Mouse (Mus musculus) CH12.LX (cell line): Measurements from ENCODE around the gene Fnbp1. TPM values are rescaled to one million over a fixed set of nuclear protein-coding genes. Genes with fewer than 3 reads are reported as not detected.
A peak's percentile ranks its signal among the peaks of the same experiment; 100 is the strongest.

ENCODE experiments used
- DNase-seq: peaks from one replicate; pipeline ENCODE4 v3.0.0-alpha.2; 2013; ENCODE audit errors: extremely low read depth
- H3K27ac ChIP-seq: 2 replicates; pipeline ENCODE4 v1.5.1; 2012; ENCODE audit warnings: low read depth, mild to moderate bottlenecking, control low read depth, moderate library complexity; ENCODE audit not compliant: insufficient read depth
- H3K27me3 ChIP-seq: replicated peaks from 2 replicates; pipeline ENCODE3; 2012; ENCODE audit warnings: inconsistent platforms
- H3K36me3 ChIP-seq, 2 experiments: replicated peaks in 1 of 2; 2 replicates each; pipeline versions ENCODE3 to v1.6.1; 2012; ENCODE audit warnings: inconsistent platforms in 1 of 2, low read length in 1 of 2, mild to moderate bottlenecking in 1 of 2, mixed read lengths in 1 of 2, moderate library complexity in 1 of 2; ENCODE audit not compliant: control insufficient read depth in 1 of 2, insufficient read depth in 1 of 2
- H3K4me1 ChIP-seq, 2 experiments: 2 replicates each; pipeline ENCODE4 v1.6.1; 2012; ENCODE audit warnings: inconsistent platforms in 1 of 2, moderate library complexity in 1 of 2; ENCODE audit not compliant: insufficient read depth in 2 of 2, control insufficient read depth in 1 of 2
- H3K4me2 ChIP-seq: 2 replicates; pipeline ENCODE4 v1.6.1; 2012; ENCODE audit warnings: low read depth, mild to moderate bottlenecking, control low read depth; ENCODE audit not compliant: poor library complexity, insufficient read depth, severe bottlenecking
- H3K4me3 ChIP-seq, 3 experiments: fragments of 150-350 bp in 1 of 3; sonication (generic) in 1 of 3; replicated peaks in 1 of 3; 2 replicates each; pipeline versions ENCODE3 to v1.5.1; 2011 to 2012; ENCODE audit warnings: low read depth in 2 of 3, low read length in 2 of 3, mild to moderate bottlenecking in 2 of 3, moderate library complexity in 2 of 3, control low read depth in 1 of 3, improper control_type of control experiment in 1 of 3, inconsistent platforms in 1 of 3, mixed read lengths in 1 of 3; ENCODE audit not compliant: poor library complexity in 1 of 3
- H3K79me2 ChIP-seq: replicated peaks from 2 replicates; pipeline ENCODE4 v1.6.1; 2012; ENCODE audit warnings: mild to moderate bottlenecking, moderate library complexity; ENCODE audit not compliant: control insufficient read depth, poor library complexity, insufficient read depth, severe bottlenecking; ENCODE audit errors: extremely low read depth
- H3K9ac ChIP-seq: 2 replicates; pipeline ENCODE4 v1.6.1; 2012; ENCODE audit warnings: low read depth, mild to moderate bottlenecking, control low read depth, moderate library complexity; ENCODE audit not compliant: insufficient read depth
- H3K9me3 ChIP-seq: replicated peaks from 2 replicates; pipeline ENCODE3; 2012; ENCODE audit warnings: low read length, inconsistent platforms, mixed read lengths
- BHLHE40 ChIP-seq: IDR thresholded peaks from 2 replicates; pipeline ENCODE4 v1.6.1; 2011; ENCODE audit warnings: mild to moderate bottlenecking, low read depth, low read length, improper control_type of control experiment
- CHD2 ChIP-seq: IDR thresholded peaks from 2 replicates; pipeline ENCODE4 v1.6.1; 2011; ENCODE audit warnings: low read length, improper control_type of control experiment
- CTCF ChIP-seq, 2 experiments: IDR thresholded peaks in 1 of 2; conservative IDR thresholded peaks in 1 of 2; 2 replicates each; pipeline ENCODE4 v1.5.1; 2011 to 2012; ENCODE audit warnings: low read depth in 2 of 2, low read length in 2 of 2, improper control_type of control experiment in 1 of 2, inconsistent platforms in 1 of 2, mild to moderate bottlenecking in 1 of 2, moderate library complexity in 1 of 2
- E2F4 ChIP-seq: IDR thresholded peaks from 2 replicates; pipeline ENCODE4 v1.6.1; 2011; ENCODE audit warnings: low read depth, low read length, improper control_type of control experiment; ENCODE audit not compliant: insufficient replicate concordance
- ELF1 ChIP-seq: IDR thresholded peaks from 2 replicates; pipeline ENCODE4 v1.6.1; 2014; ENCODE audit warnings: low read depth, mild to moderate bottlenecking, inconsistent platforms, low read length, improper control_type of control experiment
- EP300 ChIP-seq: IDR thresholded peaks from 2 replicates; pipeline ENCODE4 v1.6.1; 2011; ENCODE audit warnings: low read length, improper control_type of control experiment
- ETS1 ChIP-seq: conservative IDR thresholded peaks from 2 replicates; pipeline ENCODE4 v1.6.1; 2012; ENCODE audit warnings: low read depth, mild to moderate bottlenecking, inconsistent platforms, low read length, improper control_type of control experiment, moderate library complexity
- GABPA ChIP-seq: IDR thresholded peaks from 2 replicates; pipeline ENCODE4 v1.6.1; 2012; ENCODE audit warnings: low read depth, low read length, improper control_type of control experiment, inconsistent platforms; ENCODE audit not compliant: insufficient replicate concordance
- HCFC1 ChIP-seq: IDR thresholded peaks from 2 replicates; pipeline ENCODE4 v1.6.1; 2012; ENCODE audit warnings: low read depth, mild to moderate bottlenecking, inconsistent platforms, low read length, improper control_type of control experiment
- IRF4 ChIP-seq: IDR thresholded peaks from 2 replicates; pipeline ENCODE4 v1.6.1; 2014; ENCODE audit warnings: low read depth, mild to moderate bottlenecking, inconsistent platforms, low read length, improper control_type of control experiment
- JUN ChIP-seq: IDR thresholded peaks from 2 replicates; pipeline ENCODE4 v1.6.1; 2011; ENCODE audit warnings: low read depth, mild to moderate bottlenecking, low read length, improper control_type of control experiment, moderate library complexity; ENCODE audit not compliant: insufficient read depth
- JUND ChIP-seq: conservative IDR thresholded peaks from 2 replicates; pipeline ENCODE4 v1.6.1; 2011; ENCODE audit warnings: low read depth, low read length, improper control_type of control experiment
- KAT2A ChIP-seq: IDR thresholded peaks from 2 replicates; pipeline ENCODE4 v1.6.1; 2012; ENCODE audit warnings: low read length, improper control_type of control experiment, inconsistent platforms; ENCODE audit not compliant: insufficient replicate concordance
- MAFK ChIP-seq: IDR thresholded peaks from 2 replicates; pipeline ENCODE4 v1.6.1; 2011; ENCODE audit warnings: low read length, improper control_type of control experiment; ENCODE audit not compliant: insufficient replicate concordance
- MAX ChIP-seq: IDR thresholded peaks from 2 replicates; pipeline ENCODE4 v1.6.1; 2011; ENCODE audit warnings: low read length, improper control_type of control experiment
- MAZ ChIP-seq: IDR thresholded peaks from 2 replicates; pipeline ENCODE4 v1.6.1; 2012; ENCODE audit warnings: low read depth, mild to moderate bottlenecking, inconsistent platforms, low read length, improper control_type of control experiment, moderate library complexity
- MEF2A ChIP-seq: IDR thresholded peaks from 2 replicates; pipeline ENCODE4 v1.6.1; 2014; ENCODE audit warnings: low read depth, mild to moderate bottlenecking, inconsistent platforms, low read length, improper control_type of control experiment, borderline replicate concordance
- MXI1 ChIP-seq: IDR thresholded peaks from 2 replicates; pipeline ENCODE4 v1.6.1; 2011; ENCODE audit warnings: mild to moderate bottlenecking, low read depth, low read length, improper control_type of control experiment
- MYC ChIP-seq: IDR thresholded peaks from 2 replicates; pipeline ENCODE4 v1.6.1; 2011; ENCODE audit warnings: low read depth, mild to moderate bottlenecking, improper control_type of control experiment, low read length
- NRF1 ChIP-seq: IDR thresholded peaks from 2 replicates; pipeline ENCODE4 v1.6.1; 2014; ENCODE audit warnings: low read depth, mild to moderate bottlenecking, inconsistent platforms, low read length, improper control_type of control experiment, moderate library complexity
- POLR2A ChIP-seq: IDR thresholded peaks from 2 replicates; pipeline ENCODE4 v1.6.1; 2011; ENCODE audit warnings: low read depth, mild to moderate bottlenecking, improper control_type of control experiment, low read length
- POLR2AphosphoS2 ChIP-seq: IDR thresholded peaks from 2 replicates; pipeline ENCODE4 v1.6.1; 2011; ENCODE audit warnings: low read depth, low read length, improper control_type of control experiment
- RCOR1 ChIP-seq: conservative IDR thresholded peaks from 2 replicates; pipeline ENCODE4 v1.6.1; 2012; ENCODE audit warnings: low read depth, mild to moderate bottlenecking, inconsistent platforms, low read length, improper control_type of control experiment
- SIN3A ChIP-seq: IDR thresholded peaks from 2 replicates; pipeline ENCODE4 v1.6.1; 2012; ENCODE audit warnings: low read length, improper control_type of control experiment, inconsistent platforms
- SMC3 ChIP-seq: IDR thresholded peaks from 2 replicates; pipeline ENCODE4 v1.6.1; 2011; ENCODE audit warnings: low read depth, low read length, improper control_type of control experiment
- TCF12 ChIP-seq: IDR thresholded peaks from 2 replicates; pipeline ENCODE4 v1.6.1; 2014; ENCODE audit warnings: low read depth, mild to moderate bottlenecking, inconsistent platforms, low read length, improper control_type of control experiment
- USF1 ChIP-seq: IDR thresholded peaks from 2 replicates; pipeline ENCODE4 v1.6.1; 2014; ENCODE audit warnings: low read depth, mild to moderate bottlenecking, inconsistent platforms, low read length, improper control_type of control experiment
- USF2 ChIP-seq: conservative IDR thresholded peaks from 2 replicates; pipeline ENCODE4 v1.6.1; 2011; ENCODE audit warnings: low read depth, low read length, improper control_type of control experiment
- ZC3H11A ChIP-seq: IDR thresholded peaks from 2 replicates; pipeline ENCODE4 v1.6.1; 2012; ENCODE audit warnings: low read depth, mild to moderate bottlenecking, inconsistent platforms, low read length, improper control_type of control experiment
- ZKSCAN1 ChIP-seq: IDR thresholded peaks from 2 replicates; pipeline ENCODE4 v1.6.1; 2012; ENCODE audit warnings: low read depth, inconsistent platforms, low read length, improper control_type of control experiment, borderline replicate concordance
- ZNF384 ChIP-seq: IDR thresholded peaks from 2 replicates; pipeline ENCODE4 v1.6.1; 2012; ENCODE audit warnings: low read depth, low read length, improper control_type of control experiment, inconsistent platforms
- dilution Hi-C: fragments of 300-500 bp; cut with MboI; formaldehyde crosslinking; loops from 2 replicates; pipeline ENCODE4 v1.14.3; 2020; ENCODE audit warnings: low sequenced_read_pairs; ENCODE audit not compliant: extremely low pct_unique_long_range_greater_than_20kb, extremely low pct_ligation_motif_present
- in situ Hi-C: fragments of 300-500 bp; cut with MboI; formaldehyde crosslinking; loops from 3 replicates; pipeline ENCODE4 v1.14.3; 2019; ENCODE audit warnings: low sequenced_read_pairs, low pct_ligation_motif_present, low pct_unique_long_range_greater_than_20kb, mixed read lengths
- polyA plus RNA-seq: library from polyadenylated mRNA; unstranded; fragments of >175 nt; gene quantifications from 2 replicates; pipeline ENCODE4 v1.2.1, GENCODE M21; 2012; ENCODE audit warnings: low read depth; ENCODE audit not compliant: insufficient read length
- total RNA-seq, 2 experiments: library from RNA; depleted of rRNA; stranded (reverse); fragments of 300-350 nt in 1 of 2; fragments of >200 nt in 1 of 2; gene quantifications; 2 replicates each; pipeline ENCODE4 v1.2.3; 2012 to 2014

Fnbp1 gene
- total and polyA plus RNA-seq, 3 experiments, result 29.6 to 133 (median 50.5) TPM

- dilution Hi-C loops, result no loop called here
- H3K36me3 ChIP-seq, result peaks cover 0 to 10% of the 10 kb centered on the region in 2 experiments
- peak overlapping the region; percentile 78 for H3K4me2 ChIP-seq
- peaks cover 64% of the 10 kb centered on the region for H3K79me2 ChIP-seq
- H3K27ac ChIP-seq, result peak overlapping the region; percentile 75
- DNase-seq, result no peak
- H3K4me1 ChIP-seq, result peaks cover 9 to 48% of the 10 kb centered on the region in 2 experiments
- TF ChIP-seq SIN3A, result peak; percentile 73; the same call in 1 of the 2 replicates
- no peak for TF ChIP-seq IRF4
- H3K9me3 ChIP-seq, result no peaks in the 10 kb centered on the region
- H3K27me3 ChIP-seq, result no peaks in the 10 kb centered on the region
- peak overlapping the region; percentile 74 to 97 (median 86) for H3K4me3 ChIP-seq
- peak overlapping the region; percentile 91 for H3K9ac ChIP-seq
- in situ Hi-C loops, result loop anchor here (10.0 kb wide), 1 partner anchor 115 kb away; no protein-coding TSS in a partner anchor
Measured at GRCm38 (mm10) chr2:31139991-31140771, 1.6 kb downstream of the Fnbp1 start.

- Histone ChIP-seq H3K4me3 (peak overlapping the region; percentile 52 to 97 (median 74)), H3K4me1 (peaks cover 13 to 48% of the 10 kb centered on the region in 2 experiments), H3K4me2 (peak overlapping the region; percentile 79)
- TF ChIP-seq MAFK (no peak), ZNF384 (0 out of 2 replicates have a peak, but pooled peaks have one; percentile 52), MYC (no peak), HCFC1 (no peak), KAT2A (no peak), E2F4 (no peak), IRF4 (no peak), RCOR1 (no peak), SMC3 (peak; percentile 9; the same call in 1 of the 2 replicates), EP300 (no peak), MXI1 (no peak; the same call in 1 of the 2 replicates), POLR2A (0 out of 2 replicates have a peak, but pooled peaks have one; percentile 26), GABPA (no peak), ZKSCAN1 (no peak), JUN (no peak), ETS1 (no peak), MEF2A (no peak), TCF12 (no peak), NRF1 (0 out of 2 replicates have a peak, but pooled peaks have one; percentile 8), MAZ (no peak), MAX (no peak), POLR2AphosphoS2 (no peak), JUND (no peak), USF1 (no peak), ZC3H11A (no peak), CTCF (conservative IDR thresholded peaks at IDR 0.05 in 1 of 2, IDR thresholded peaks at IDR 0.05 in 1 of 2; ENCODE audit: low read depth in 2 of 2, low read length in 2 of 2) (no peak; a peak in 1 of 4 replicates), CHD2 (no peak), USF2 (no peak), BHLHE40 (no peak), ELF1 (no peak)
Measured at GRCm38 (mm10) chr2:31139174-31139632, 2.6 kb downstream of the Fnbp1 start.

More at GRCm38 (mm10) chr2:31139174-31139632, 2.6 kb downstream of the Fnbp1 start:
- DNase-seq, result no peak
- in situ Hi-C loops (no loop called here), dilution Hi-C loops (no loop called here)
- Histone ChIP-seq H3K9ac (peak overlapping the region; percentile 58), H3K36me3 (peaks cover 0 to 18% of the 10 kb centered on the region in 2 experiments), H3K79me2 (peaks cover 74% of the 10 kb centered on the region), H3K27me3 (no peaks in the 10 kb centered on the region), H3K27ac (peak overlapping the region; percentile 60), H3K9me3 (no peaks in the 10 kb centered on the region)
